Mouse (Mus musculus): ENCODE data around the gene Rnaseh2a. TPM values are rescaled to one million over a fixed set of nuclear protein-coding genes. Genes with fewer than 3 reads are reported as not detected.

Rnaseh2a gene
- total RNA-seq, 1 experiment, result 160 TPM

- Histone ChIP-seq H3K4me3 (ENCODE audit: insufficient read depth in 1 of 2, low read depth in 1 of 2, low read length in 2 of 2, poor library complexity in 1 of 2, severe bottlenecking in 1 of 2) (peak overlapping the region; percentile 60 to 65), H3K9me3 (ENCODE audit: control insufficient read depth, insufficient read depth, low read depth, low read length) (no peaks in the 10 kb centered on the region), H3K4me1 (ENCODE audit: control insufficient read depth in 2 of 2, insufficient read depth in 2 of 2, low read length in 2 of 2, poor library complexity in 1 of 2) (peaks cover 0 to 6% of the 10 kb centered on the region in 2 experiments; a peak in 1 of 4 replicates), H3K27ac (ENCODE audit: insufficient read depth, low read depth, low read length, poor library complexity, severe bottlenecking) (no peak overlapping the region), H3K36me3 (ENCODE audit: control insufficient read depth, insufficient read depth, low read length, poor library complexity, severe bottlenecking) (no peaks in the 10 kb centered on the region), H3K9ac (ENCODE audit: insufficient read depth, low read depth, low read length, poor library complexity, severe bottlenecking) (no peak overlapping the region)
- no peak for DNase-seq (ENCODE audit: low read depth, low spot score)
- TF ChIP-seq ZC3H11A (IDR thresholded peaks at IDR 0.05; ENCODE audit: borderline replicate concordance, low read depth, low read length) (no peak), ZNF384 (IDR thresholded peaks at IDR 0.05; ENCODE audit: low read depth, low read length) (no peak), MAFK (IDR thresholded peaks at IDR 0.05; ENCODE audit: insufficient read depth, low read depth, low read length) (no peak), HCFC1 (IDR thresholded peaks at IDR 0.05; ENCODE audit: borderline replicate concordance, insufficient read depth, low read length) (no peak), CHD2 (IDR thresholded peaks at IDR 0.05; ENCODE audit: low read depth, low read length) (no peak)
- in situ Hi-C loops (cut with MboI; ENCODE audit: low sequenced_read_pairs in 2 of 2, unreplicated experiment in 2 of 2), result no loop called here
Measured at GRCm38 (mm10) chr8:84928456-84929306, 40.9 kb downstream of the Rnaseh2a start.

GRCm38 (mm10) chr8:84927513-84927912, 42.1 kb downstream of the Rnaseh2a start:
- TF ChIP-seq ZC3H11A (IDR thresholded peaks at IDR 0.05; ENCODE audit: borderline replicate concordance, low read depth, low read length) (no peak), ZNF384 (IDR thresholded peaks at IDR 0.05; ENCODE audit: low read depth, low read length) (no peak)
- DNase-seq (ENCODE audit: low read depth, low spot score), result no peak

GRCm38 (mm10) chr8:84925557-84925956, 44.0 kb downstream of the Rnaseh2a start:
- Histone ChIP-seq H3K4me1 (ENCODE audit: control insufficient read depth in 2 of 2, insufficient read depth in 2 of 2, low read length in 2 of 2, poor library complexity in 1 of 2) (peaks cover 0 to 7% of the 10 kb centered on the region in 2 experiments; a peak in 1 of 4 replicates), H3K36me3 (ENCODE audit: control insufficient read depth, insufficient read depth, low read length, poor library complexity, severe bottlenecking) (peaks cover 9% of the 10 kb centered on the region), H3K27ac (ENCODE audit: insufficient read depth, low read depth, low read length, poor library complexity, severe bottlenecking) (no peak overlapping the region), H3K4me3 (ENCODE audit: insufficient read depth in 1 of 2, low read depth in 1 of 2, low read length in 2 of 2, poor library complexity in 1 of 2, severe bottlenecking in 1 of 2) (no peak overlapping the region), H3K9ac (ENCODE audit: insufficient read depth, low read depth, low read length, poor library complexity, severe bottlenecking) (no peak overlapping the region), H3K9me3 (ENCODE audit: control insufficient read depth, insufficient read depth, low read depth, low read length) (no peaks in the 10 kb centered on the region)
- in situ Hi-C loops (cut with MboI; ENCODE audit: low sequenced_read_pairs in 2 of 2, unreplicated experiment in 2 of 2), result no loop called here
- no peak for TF ChIP-seq ZNF384 (IDR thresholded peaks at IDR 0.05; ENCODE audit: low read depth, low read length)
- TF ChIP-seq HCFC1 (IDR thresholded peaks at IDR 0.05; ENCODE audit: borderline replicate concordance, insufficient read depth, low read length), result no peak
- TF ChIP-seq CHD2 (IDR thresholded peaks at IDR 0.05; ENCODE audit: low read depth, low read length), result no peak
- no peak for TF ChIP-seq ZC3H11A (IDR thresholded peaks at IDR 0.05; ENCODE audit: borderline replicate concordance, low read depth, low read length)
- no peak for DNase-seq (ENCODE audit: low read depth, low spot score)

More at GRCm38 (mm10) chr8:84927513-84927912, 42.1 kb downstream of the Rnaseh2a start:
- Histone ChIP-seq H3K4me1 (ENCODE audit: control insufficient read depth in 2 of 2, insufficient read depth in 2 of 2, low read length in 2 of 2, poor library complexity in 1 of 2) (peaks cover 0 to 7% of the 10 kb centered on the region in 2 experiments; a peak in 1 of 4 replicates), H3K27ac (ENCODE audit: insufficient read depth, low read depth, low read length, poor library complexity, severe bottlenecking) (no peak overlapping the region), H3K9me3 (ENCODE audit: control insufficient read depth, insufficient read depth, low read depth, low read length) (no peaks in the 10 kb centered on the region), H3K9ac (ENCODE audit: insufficient read depth, low read depth, low read length, poor library complexity, severe bottlenecking) (no peak overlapping the region), H3K4me3 (ENCODE audit: insufficient read depth in 1 of 2, low read depth in 1 of 2, low read length in 2 of 2, poor library complexity in 1 of 2, severe bottlenecking in 1 of 2) (no peak overlapping the region), H3K36me3 (ENCODE audit: control insufficient read depth, insufficient read depth, low read length, poor library complexity, severe bottlenecking) (no peaks in the 10 kb centered on the region)
- in situ Hi-C loops (cut with MboI; ENCODE audit: low sequenced_read_pairs in 2 of 2, unreplicated experiment in 2 of 2), result no loop called here

GRCm38 (mm10) chr8:84921596-84921995, 48.0 kb downstream of the Rnaseh2a start:
- Histone ChIP-seq H3K4me1 (ENCODE audit: control insufficient read depth in 2 of 2, insufficient read depth in 2 of 2, low read length in 2 of 2, poor library complexity in 1 of 2) (peaks cover 3 to 14% of the 10 kb centered on the region in 2 experiments; a peak in 3 of 4 replicates), H3K27ac (ENCODE audit: insufficient read depth, low read depth, low read length, poor library complexity, severe bottlenecking) (no peak overlapping the region), H3K9me3 (ENCODE audit: control insufficient read depth, insufficient read depth, low read depth, low read length) (no peaks in the 10 kb centered on the region), H3K9ac (ENCODE audit: insufficient read depth, low read depth, low read length, poor library complexity, severe bottlenecking) (no peak overlapping the region), H3K4me3 (ENCODE audit: insufficient read depth in 1 of 2, low read depth in 1 of 2, low read length in 2 of 2, poor library complexity in 1 of 2, severe bottlenecking in 1 of 2) (no peak overlapping the region), H3K36me3 (ENCODE audit: control insufficient read depth, insufficient read depth, low read length, poor library complexity, severe bottlenecking) (peaks cover 19% of the 10 kb centered on the region)
- in situ Hi-C loops (cut with MboI; ENCODE audit: low sequenced_read_pairs in 2 of 2, unreplicated experiment in 2 of 2), result no loop called here
- TF ChIP-seq CHD2 (IDR thresholded peaks at IDR 0.05; ENCODE audit: low read depth, low read length) (no peak), ZNF384 (IDR thresholded peaks at IDR 0.05; ENCODE audit: low read depth, low read length) (no peak), ZC3H11A (IDR thresholded peaks at IDR 0.05; ENCODE audit: borderline replicate concordance, low read depth, low read length) (no peak), MAFK (IDR thresholded peaks at IDR 0.05; ENCODE audit: insufficient read depth, low read depth, low read length) (no peak), HCFC1 (IDR thresholded peaks at IDR 0.05; ENCODE audit: borderline replicate concordance, insufficient read depth, low read length) (no peak)
- DNase-seq (ENCODE audit: low read depth, low spot score), result no peak

All from ES-E14 (cell line).